Mouse (Mus musculus): Measurements from ENCODE around the gene Pes1.

Pes1 gene

GRCm38 (mm10) chr11:3963610-3964415 lies at the start of gene Pes1:
Gene Pes1 (plus strand): TSS chr11:3963975.
- Histone ChIP-seq H3K36me3 (ENCODE audit: control insufficient read depth, insufficient read depth, low read length, poor library complexity, severe bottlenecking) (peaks cover 2% of the 10 kb centered on the region; the same call in 1 of the 2 replicates), H3K27me3 (ENCODE audit: control insufficient read depth, insufficient read depth, low read length, poor library complexity, severe bottlenecking) (no peaks in the 10 kb centered on the region; the same call in 1 of the 2 replicates)
- peak; percentile 90 for DNase-seq (ENCODE audit: low read depth, low spot score)

- Histone ChIP-seq H3K36me3 (ENCODE audit: control insufficient read depth, insufficient read depth, low read length, poor library complexity, severe bottlenecking) (no peaks in the 10 kb centered on the region), H3K27me3 (ENCODE audit: control insufficient read depth, insufficient read depth, low read length, poor library complexity, severe bottlenecking) (no peaks in the 10 kb centered on the region)
- peak; percentile 81 for DNase-seq (ENCODE audit: low read depth, low spot score)
These were observed 49.5 kb upstream of the Pes1 start, which contains the start of gene Slc35e4 for GRCm38 (mm10) chr11:3914109-3914840. Gene Slc35e4 (minus strand): TSS chr11:3914664.

DNA sequence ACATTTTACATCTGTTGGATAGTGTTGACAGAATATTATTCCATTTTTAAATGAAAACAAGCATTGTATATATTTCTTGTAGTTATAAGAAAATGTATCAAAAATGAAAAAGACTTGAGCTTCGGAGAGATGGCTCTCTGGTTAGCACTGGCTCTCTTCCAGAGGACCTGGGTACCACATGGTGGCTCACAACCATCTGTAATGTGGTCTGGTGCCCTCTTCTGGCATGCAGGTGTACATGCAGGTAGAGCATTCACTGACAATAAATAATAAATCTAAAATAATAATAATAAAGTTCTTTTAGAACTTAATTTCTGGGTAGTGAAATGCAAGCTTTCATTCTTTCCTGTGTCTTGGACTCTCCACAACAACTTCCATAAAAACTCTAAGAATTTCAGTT lies 45.0 kb upstream of the Pes1 start:
- Histone ChIP-seq H3K27me3 (ENCODE audit: control insufficient read depth, insufficient read depth, low read length, poor library complexity, severe bottlenecking) (peaks cover 2% of the 10 kb centered on the region; the same call in 1 of the 2 replicates), H3K36me3 (ENCODE audit: control insufficient read depth, insufficient read depth, low read length, poor library complexity, severe bottlenecking) (no peaks in the 10 kb centered on the region)
- DNase-seq (ENCODE audit: low read depth, low spot score) = peak; percentile 58

DNA sequence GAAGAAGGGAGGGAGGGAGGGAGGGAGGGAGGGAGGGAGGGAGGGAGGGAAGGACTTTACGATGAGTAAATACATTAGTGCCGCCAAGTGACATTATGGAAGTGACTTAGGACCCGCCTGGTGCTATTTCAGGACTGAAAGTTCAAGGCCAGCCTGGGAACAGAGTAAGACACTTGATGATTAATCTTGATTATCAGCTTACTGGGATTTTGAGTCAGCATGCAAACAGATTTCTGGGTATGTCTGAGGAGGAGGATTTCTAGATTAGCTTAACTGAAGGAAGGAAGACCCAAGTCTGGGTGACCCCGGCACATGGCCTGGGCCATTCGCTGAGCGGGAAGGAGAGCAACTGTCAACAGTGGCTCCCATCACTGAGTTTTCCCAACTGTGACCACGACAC lies 43.3 kb upstream of the Pes1 start:
- H3K36me3 ChIP-seq (ENCODE audit: control insufficient read depth, insufficient read depth, low read length, poor library complexity, severe bottlenecking) = 0 out of 2 replicates have a peak, but pooled peaks cover 1% of the 10 kb centered on the region
- H3K27me3 ChIP-seq (ENCODE audit: control insufficient read depth, insufficient read depth, low read length, poor library complexity, severe bottlenecking) = peaks cover 2% of the 10 kb centered on the region; the same call in 1 of the 2 replicates
- DNase-seq (ENCODE audit: low read depth, low spot score) = no peak

DNA sequence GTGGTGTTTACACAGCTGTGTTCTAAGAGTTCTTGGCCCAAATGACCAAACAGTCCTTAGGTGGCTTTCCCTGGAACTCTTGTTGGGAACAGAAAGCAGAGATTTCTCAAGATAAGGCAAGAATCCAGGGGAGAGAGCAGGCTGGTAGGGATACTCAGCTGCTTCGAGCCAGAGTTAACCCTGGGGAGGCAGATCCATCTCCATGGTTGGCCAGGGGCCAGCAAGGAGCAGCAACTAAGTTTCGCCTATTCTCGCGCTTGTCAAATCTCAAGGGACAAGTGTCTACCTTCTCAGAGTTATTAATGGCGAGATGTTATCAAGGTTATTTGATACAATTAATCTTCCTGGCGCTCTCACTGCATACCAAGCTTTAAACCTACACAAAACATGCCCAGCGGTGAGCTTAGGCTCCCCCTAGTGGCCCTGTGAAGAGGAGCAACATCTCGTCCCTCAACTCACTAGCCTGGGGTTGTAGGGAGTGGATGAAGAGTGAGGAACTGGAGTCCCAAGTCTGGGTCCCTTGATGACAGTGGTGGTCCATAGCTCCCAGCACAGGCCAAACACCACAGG lies 42.4 kb upstream of the Pes1 start:
- peak; percentile 74 for DNase-seq (ENCODE audit: low read depth, low spot score)
- Histone ChIP-seq H3K36me3 (ENCODE audit: control insufficient read depth, insufficient read depth, low read length, poor library complexity, severe bottlenecking) (0 out of 2 replicates have a peak, but pooled peaks cover 1% of the 10 kb centered on the region), H3K27me3 (ENCODE audit: control insufficient read depth, insufficient read depth, low read length, poor library complexity, severe bottlenecking) (peaks cover 2% of the 10 kb centered on the region; the same call in 1 of the 2 replicates)

DNA sequence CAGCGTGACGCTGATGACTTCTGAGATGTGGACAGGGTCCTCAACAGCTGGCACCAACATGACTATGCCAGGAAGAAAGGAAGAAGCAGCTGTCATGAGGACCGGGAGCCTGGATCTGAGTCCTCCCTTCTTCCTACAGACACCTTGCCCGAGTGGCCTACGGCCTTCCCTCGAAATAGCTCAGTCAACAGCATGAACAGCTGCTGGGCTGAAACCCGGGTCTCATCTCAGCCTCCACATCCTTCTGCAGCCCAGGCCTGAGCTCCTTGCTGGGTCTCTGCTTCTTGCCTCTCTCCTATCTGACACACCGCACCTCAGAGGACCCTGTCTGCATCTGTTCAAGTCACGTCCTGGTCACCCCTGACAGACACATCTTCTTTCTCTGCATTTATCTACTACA lies 41.7 kb upstream of the Pes1 start:
- H3K36me3 ChIP-seq (ENCODE audit: control insufficient read depth, insufficient read depth, low read length, poor library complexity, severe bottlenecking) = 0 out of 2 replicates have a peak, but pooled peaks cover 1% of the 10 kb centered on the region
- peaks cover 2% of the 10 kb centered on the region; the same call in 1 of the 2 replicates for H3K27me3 ChIP-seq (ENCODE audit: control insufficient read depth, insufficient read depth, low read length, poor library complexity, severe bottlenecking)
- DNase-seq (ENCODE audit: low read depth, low spot score) = no peak

- H3K27me3 ChIP-seq (ENCODE audit: control insufficient read depth, insufficient read depth, low read length, poor library complexity, severe bottlenecking) = peaks cover 2% of the 10 kb centered on the region; the same call in 1 of the 2 replicates
- no peak for DNase-seq (ENCODE audit: low read depth, low spot score)
- 0 out of 2 replicates have a peak, but pooled peaks cover 1% of the 10 kb centered on the region for H3K36me3 ChIP-seq (ENCODE audit: control insufficient read depth, insufficient read depth, low read length, poor library complexity, severe bottlenecking)
These were observed 41.0 kb upstream of the Pes1 start for GRCm38 (mm10) chr11:3922731-3923130.

GRCm38 (mm10) chr11:3925916-3926315 lies 37.9 kb upstream of the Pes1 start:
- Histone ChIP-seq H3K27me3 (ENCODE audit: control insufficient read depth, insufficient read depth, low read length, poor library complexity, severe bottlenecking) (no peaks in the 10 kb centered on the region; the same call in 1 of the 2 replicates), H3K36me3 (ENCODE audit: control insufficient read depth, insufficient read depth, low read length, poor library complexity, severe bottlenecking) (0 out of 2 replicates have a peak, but pooled peaks cover 1% of the 10 kb centered on the region)
- DNase-seq (ENCODE audit: low read depth, low spot score) = no peak

DNA sequence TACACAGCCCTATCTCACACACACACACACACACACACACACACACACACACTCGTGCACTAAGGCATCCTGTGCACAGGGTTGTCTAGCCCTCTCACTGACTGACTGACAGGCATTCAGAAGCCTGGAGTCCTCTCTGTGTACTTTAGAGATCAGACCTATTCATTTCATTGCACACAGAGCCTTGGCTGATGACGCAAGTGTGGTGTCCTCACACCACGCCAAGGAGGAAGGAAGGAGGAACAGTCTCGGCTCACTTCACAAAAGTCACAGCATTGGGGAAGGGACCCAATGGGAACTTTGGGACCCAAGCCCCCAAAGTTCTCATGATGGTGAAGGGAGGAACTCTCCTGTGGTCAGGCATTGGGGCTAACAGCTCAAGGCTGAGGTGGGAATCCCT lies 33.8 kb upstream of the Pes1 start:
- 0 out of 2 replicates have a peak, but pooled peaks cover 1% of the 10 kb centered on the region for H3K36me3 ChIP-seq (ENCODE audit: control insufficient read depth, insufficient read depth, low read length, poor library complexity, severe bottlenecking)
- no peaks in the 10 kb centered on the region for H3K27me3 ChIP-seq (ENCODE audit: control insufficient read depth, insufficient read depth, low read length, poor library complexity, severe bottlenecking)
- DNase-seq (ENCODE audit: low read depth, low spot score) = no peak

- DNase-seq (ENCODE audit: low read depth, low spot score) = no peak
- Histone ChIP-seq H3K27me3 (ENCODE audit: control insufficient read depth, insufficient read depth, low read length, poor library complexity, severe bottlenecking) (no peaks in the 10 kb centered on the region), H3K36me3 (ENCODE audit: control insufficient read depth, insufficient read depth, low read length, poor library complexity, severe bottlenecking) (no peaks in the 10 kb centered on the region)
These were observed 32.8 kb upstream of the Pes1 start for GRCm38 (mm10) chr11:3930931-3931330.

- Histone ChIP-seq H3K36me3 (ENCODE audit: control insufficient read depth, insufficient read depth, low read length, poor library complexity, severe bottlenecking) (no peaks in the 10 kb centered on the region), H3K27me3 (ENCODE audit: control insufficient read depth, insufficient read depth, low read length, poor library complexity, severe bottlenecking) (no peaks in the 10 kb centered on the region)
- DNase-seq (ENCODE audit: low read depth, low spot score) = peak; percentile 82
These were observed 32.1 kb upstream of the Pes1 start, which contains the start of gene Tcn2 for GRCm38 (mm10) chr11:3931511-3932211. Gene Tcn2 (minus strand): TSS chr11:3932159.

GRCm38 (mm10) chr11:3933756-3934285 lies 30.0 kb upstream of the Pes1 start:
- no peak for DNase-seq (ENCODE audit: low read depth, low spot score)
- no peaks in the 10 kb centered on the region for H3K27me3 ChIP-seq (ENCODE audit: control insufficient read depth, insufficient read depth, low read length, poor library complexity, severe bottlenecking)
- H3K36me3 ChIP-seq (ENCODE audit: control insufficient read depth, insufficient read depth, low read length, poor library complexity, severe bottlenecking) = no peaks in the 10 kb centered on the region

- H3K27me3 ChIP-seq (ENCODE audit: control insufficient read depth, insufficient read depth, low read length, poor library complexity, severe bottlenecking) = no peaks in the 10 kb centered on the region
- H3K36me3 ChIP-seq (ENCODE audit: control insufficient read depth, insufficient read depth, low read length, poor library complexity, severe bottlenecking) = no peaks in the 10 kb centered on the region
- no peak for DNase-seq (ENCODE audit: low read depth, low spot score)
These were observed 28.6 kb upstream of the Pes1 start for GRCm38 (mm10) chr11:3935135-3935534.

GRCm38 (mm10) chr11:3936318-3936717 lies 27.5 kb upstream of the Pes1 start:
- H3K36me3 ChIP-seq (ENCODE audit: control insufficient read depth, insufficient read depth, low read length, poor library complexity, severe bottlenecking) = no peaks in the 10 kb centered on the region
- H3K27me3 ChIP-seq (ENCODE audit: control insufficient read depth, insufficient read depth, low read length, poor library complexity, severe bottlenecking) = no peaks in the 10 kb centered on the region
- DNase-seq (ENCODE audit: low read depth, low spot score) = no peak

Measured in splenic B cell, adult 2 months (primary cell).